Mouse (Mus musculus): ENCODE data around the gene Gpr1. TPM values are rescaled to one million over a fixed set of nuclear protein-coding genes. Genes with fewer than 3 reads are reported as not detected.

Gpr1 gene
- total and polyA plus RNA-seq, 3 experiments, result 0.02 to 0.16 TPM; not detected in 1

- no peaks in the 10 kb centered on the region for H3K4me1 ChIP-seq (ENCODE audit: insufficient read depth, low read depth, low read length)
- no peaks in the 10 kb centered on the region for H3K36me3 ChIP-seq (replicated peaks)
- no peak for TF ChIP-seq GATA2 (IDR thresholded peaks at IDR 0.05; ENCODE audit: borderline replicate concordance, low read depth, low read length)
- no peak for TF ChIP-seq CTCF (IDR thresholded peaks at IDR 0.05; ENCODE audit: low read depth, low read length)
- TF ChIP-seq POLR2AphosphoS5 (IDR thresholded peaks at IDR 0.05; ENCODE audit: insufficient replicate concordance, low read depth, low read length), result no peak
- no peak for TF ChIP-seq GATA1 (IDR thresholded peaks at IDR 0.05; ENCODE audit: borderline replicate concordance, low read length)
- no peak for TF ChIP-seq TAL1 (conservative IDR thresholded peaks at IDR 0.05; ENCODE audit: low read depth, low read length)
- peaks cover 18% of the 10 kb centered on the region for H3K27me3 ChIP-seq (ENCODE audit: insufficient read depth, low read length)
- H3K9me3 ChIP-seq (replicated peaks), result no peaks in the 10 kb centered on the region
- H3K4me3 ChIP-seq (ENCODE audit: low read depth, low read length), result no peak overlapping the region
- DNase-seq (ENCODE audit: low spot score) (no peak), ATAC-seq (ENCODE audit: extremely low read depth, insufficient number of reproducible peaks, low FRiP score, poor library complexity, severe bottlenecking) (no peak)
Measured at GRCm38 (mm10) chr1:63258501-63258900, 44.2 kb upstream of the Gpr1 start.

- no peak for DNase-seq (ENCODE audit: low spot score)
- TF ChIP-seq GATA2 (IDR thresholded peaks at IDR 0.05; ENCODE audit: borderline replicate concordance, low read depth, low read length) (no peak), CTCF (IDR thresholded peaks at IDR 0.05; ENCODE audit: low read depth, low read length) (no peak), POLR2AphosphoS5 (IDR thresholded peaks at IDR 0.05; ENCODE audit: insufficient replicate concordance, low read depth, low read length) (no peak)
- no peaks in the 10 kb centered on the region for H3K4me1 ChIP-seq (ENCODE audit: insufficient read depth, low read depth, low read length)
- H3K9me3 ChIP-seq (replicated peaks), result no peaks in the 10 kb centered on the region
- H3K27me3 ChIP-seq (ENCODE audit: insufficient read depth, low read length), result peaks cover 18% of the 10 kb centered on the region
- H3K36me3 ChIP-seq (replicated peaks), result no peaks in the 10 kb centered on the region
- no peak for ATAC-seq (ENCODE audit: extremely low read depth, insufficient number of reproducible peaks, low FRiP score, poor library complexity, severe bottlenecking)
- no peak overlapping the region for H3K4me3 ChIP-seq (ENCODE audit: low read depth, low read length)
Measured at GRCm38 (mm10) chr1:63256083-63256482, 41.7 kb upstream of the Gpr1 start.

DNA sequence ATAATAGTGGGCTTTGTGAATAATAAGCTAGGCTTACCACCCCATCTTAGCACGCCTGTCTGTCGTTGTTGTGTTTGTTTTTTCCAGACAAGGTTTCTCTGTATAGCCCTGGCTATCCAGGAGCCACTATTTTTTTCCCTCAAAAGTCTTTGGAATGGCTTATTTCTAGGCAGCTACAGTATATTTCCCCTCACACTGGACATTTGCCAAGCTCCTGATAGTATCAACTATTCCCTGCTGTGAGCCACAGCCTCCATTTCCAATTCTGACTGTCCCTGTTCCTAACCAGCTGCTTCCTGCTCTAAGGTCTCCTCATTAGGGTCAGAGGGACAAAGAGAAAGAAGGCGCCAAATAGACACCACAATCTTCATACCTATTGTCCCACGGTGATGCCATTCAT is 40.8 kb upstream of the Gpr1 start:
- no peak for ATAC-seq (ENCODE audit: extremely low read depth, insufficient number of reproducible peaks, low FRiP score, poor library complexity, severe bottlenecking)
- peaks cover 20% of the 10 kb centered on the region for H3K27me3 ChIP-seq (ENCODE audit: insufficient read depth, low read length)

GRCm38 (mm10) chr1:63253291-63253690 is 38.9 kb upstream of the Gpr1 start:
- no peaks in the 10 kb centered on the region for H3K36me3 ChIP-seq (replicated peaks)
- TF ChIP-seq CTCF (IDR thresholded peaks at IDR 0.05; ENCODE audit: low read depth, low read length) (no peak), POLR2AphosphoS5 (IDR thresholded peaks at IDR 0.05; ENCODE audit: insufficient replicate concordance, low read depth, low read length) (no peak), TAL1 (conservative IDR thresholded peaks at IDR 0.05; ENCODE audit: low read depth, low read length) (no peak), GATA2 (IDR thresholded peaks at IDR 0.05; ENCODE audit: borderline replicate concordance, low read depth, low read length) (no peak), GATA1 (IDR thresholded peaks at IDR 0.05; ENCODE audit: borderline replicate concordance, low read length) (no peak)
- ATAC-seq (ENCODE audit: extremely low read depth, insufficient number of reproducible peaks, low FRiP score, poor library complexity, severe bottlenecking), result no peak
- H3K9me3 ChIP-seq (replicated peaks), result no peaks in the 10 kb centered on the region
- no peak for DNase-seq (ENCODE audit: low spot score)
- H3K27me3 ChIP-seq (ENCODE audit: insufficient read depth, low read length), result peaks cover 34% of the 10 kb centered on the region
- H3K4me1 ChIP-seq (ENCODE audit: insufficient read depth, low read depth, low read length), result no peaks in the 10 kb centered on the region
- H3K4me3 ChIP-seq (ENCODE audit: low read depth, low read length), result no peak overlapping the region

More for the DNA sequence above, 40.8 kb upstream of the Gpr1 start:
- DNase-seq (ENCODE audit: low spot score), result no peak
- Histone ChIP-seq H3K9me3 (replicated peaks) (no peaks in the 10 kb centered on the region), H3K4me3 (ENCODE audit: low read depth, low read length) (no peak overlapping the region), H3K36me3 (replicated peaks) (no peaks in the 10 kb centered on the region), H3K4me1 (ENCODE audit: insufficient read depth, low read depth, low read length) (no peaks in the 10 kb centered on the region)
- TF ChIP-seq TAL1 (conservative IDR thresholded peaks at IDR 0.05; ENCODE audit: low read depth, low read length), result no peak
- no peak for TF ChIP-seq POLR2AphosphoS5 (IDR thresholded peaks at IDR 0.05; ENCODE audit: insufficient replicate concordance, low read depth, low read length)
- no peak for TF ChIP-seq CTCF (IDR thresholded peaks at IDR 0.05; ENCODE audit: low read depth, low read length)
- no peak for TF ChIP-seq GATA1 (IDR thresholded peaks at IDR 0.05; ENCODE audit: borderline replicate concordance, low read length)
- TF ChIP-seq GATA2 (IDR thresholded peaks at IDR 0.05; ENCODE audit: borderline replicate concordance, low read depth, low read length), result no peak

GRCm38 (mm10) chr1:63252351-63253209 is 38.2 kb upstream of the Gpr1 start:
- Histone ChIP-seq H3K4me1 (ENCODE audit: insufficient read depth, low read depth, low read length) (no peaks in the 10 kb centered on the region), H3K36me3 (replicated peaks) (no peaks in the 10 kb centered on the region), H3K4me3 (ENCODE audit: low read depth, low read length) (no peak overlapping the region), H3K9me3 (replicated peaks) (no peaks in the 10 kb centered on the region), H3K27me3 (ENCODE audit: insufficient read depth, low read length) (peaks cover 34% of the 10 kb centered on the region)
- ATAC-seq (ENCODE audit: extremely low read depth, insufficient number of reproducible peaks, low FRiP score, poor library complexity, severe bottlenecking), result no peak
- TF ChIP-seq CTCF (IDR thresholded peaks at IDR 0.05; ENCODE audit: low read depth, low read length) (no peak), GATA2 (IDR thresholded peaks at IDR 0.05; ENCODE audit: borderline replicate concordance, low read depth, low read length) (no peak), GATA1 (IDR thresholded peaks at IDR 0.05; ENCODE audit: borderline replicate concordance, low read length) (no peak), POLR2AphosphoS5 (IDR thresholded peaks at IDR 0.05; ENCODE audit: insufficient replicate concordance, low read depth, low read length) (no peak), TAL1 (conservative IDR thresholded peaks at IDR 0.05; ENCODE audit: low read depth, low read length) (no peak)
- no peak for DNase-seq (ENCODE audit: low spot score)

DNA sequence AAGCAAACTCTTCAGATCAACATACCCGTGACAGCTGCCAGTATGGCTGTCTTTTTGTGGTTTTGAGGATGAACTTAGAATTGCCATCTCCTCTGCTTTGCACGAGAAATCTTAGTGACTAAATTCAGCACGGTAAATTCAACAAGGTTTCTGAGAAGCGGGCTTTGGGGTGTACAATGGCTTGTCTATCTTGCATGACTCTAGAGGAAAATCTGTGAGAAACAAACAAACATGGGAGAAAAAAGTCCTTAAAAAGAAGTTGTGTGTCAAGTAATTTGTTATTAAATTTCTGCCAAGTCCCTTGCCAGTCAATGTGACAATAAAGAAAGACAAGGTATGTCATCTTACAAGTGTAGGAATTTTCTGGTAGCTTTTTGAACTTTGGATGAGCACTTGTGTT is 34.9 kb upstream of the Gpr1 start:
- DNase-seq (ENCODE audit: low spot score) (no peak), ATAC-seq (ENCODE audit: extremely low read depth, insufficient number of reproducible peaks, low FRiP score, poor library complexity, severe bottlenecking) (no peak)
- Histone ChIP-seq H3K4me3 (ENCODE audit: low read depth, low read length) (no peak overlapping the region), H3K27me3 (ENCODE audit: insufficient read depth, low read length) (peaks cover 25% of the 10 kb centered on the region), H3K36me3 (replicated peaks) (no peaks in the 10 kb centered on the region), H3K4me1 (ENCODE audit: insufficient read depth, low read depth, low read length) (peaks cover 3% of the 10 kb centered on the region; the same call in 1 of the 2 replicates), H3K9me3 (replicated peaks) (no peaks in the 10 kb centered on the region)
- TF ChIP-seq CTCF (IDR thresholded peaks at IDR 0.05; ENCODE audit: low read depth, low read length), result no peak
- TF ChIP-seq GATA1 (IDR thresholded peaks at IDR 0.05; ENCODE audit: borderline replicate concordance, low read length), result no peak
- no peak for TF ChIP-seq TAL1 (conservative IDR thresholded peaks at IDR 0.05; ENCODE audit: low read depth, low read length)
- TF ChIP-seq POLR2AphosphoS5 (IDR thresholded peaks at IDR 0.05; ENCODE audit: insufficient replicate concordance, low read depth, low read length), result no peak
- no peak for TF ChIP-seq GATA2 (IDR thresholded peaks at IDR 0.05; ENCODE audit: borderline replicate concordance, low read depth, low read length)
